Mouse (Mus musculus) CH12.LX (cell line): Measurements from ENCODE around the gene Nrxn3. TPM values are rescaled to one million over a fixed set of nuclear protein-coding genes. Genes with fewer than 3 reads are reported as not detected.

ENCODE experiments used
- DNase-seq: peaks from one replicate; pipeline ENCODE4 v3.0.0-alpha.2; 2013; ENCODE audit errors: extremely low read depth
- H3K27ac ChIP-seq: 2 replicates; pipeline ENCODE4 v1.5.1; 2012; ENCODE audit warnings: low read depth, mild to moderate bottlenecking, control low read depth, moderate library complexity; ENCODE audit not compliant: insufficient read depth
- H3K27me3 ChIP-seq: replicated peaks from 2 replicates; pipeline ENCODE3; 2012; ENCODE audit warnings: inconsistent platforms
- H3K36me3 ChIP-seq, 2 experiments: replicated peaks in 1 of 2; 2 replicates each; pipeline versions ENCODE3 to v1.6.1; 2012; ENCODE audit warnings: inconsistent platforms in 1 of 2, low read length in 1 of 2, mild to moderate bottlenecking in 1 of 2, mixed read lengths in 1 of 2, moderate library complexity in 1 of 2; ENCODE audit not compliant: control insufficient read depth in 1 of 2, insufficient read depth in 1 of 2
- H3K4me1 ChIP-seq, 2 experiments: 2 replicates each; pipeline ENCODE4 v1.6.1; 2012; ENCODE audit warnings: inconsistent platforms in 1 of 2, moderate library complexity in 1 of 2; ENCODE audit not compliant: insufficient read depth in 2 of 2, control insufficient read depth in 1 of 2
- H3K4me2 ChIP-seq: 2 replicates; pipeline ENCODE4 v1.6.1; 2012; ENCODE audit warnings: low read depth, mild to moderate bottlenecking, control low read depth; ENCODE audit not compliant: poor library complexity, insufficient read depth, severe bottlenecking
- H3K4me3 ChIP-seq, 3 experiments: fragments of 150-350 bp in 1 of 3; sonication (generic) in 1 of 3; replicated peaks in 1 of 3; 2 replicates each; pipeline versions ENCODE3 to v1.5.1; 2011 to 2012; ENCODE audit warnings: low read depth in 2 of 3, low read length in 2 of 3, mild to moderate bottlenecking in 2 of 3, moderate library complexity in 2 of 3, control low read depth in 1 of 3, improper control_type of control experiment in 1 of 3, inconsistent platforms in 1 of 3, mixed read lengths in 1 of 3; ENCODE audit not compliant: poor library complexity in 1 of 3
- H3K79me2 ChIP-seq: replicated peaks from 2 replicates; pipeline ENCODE4 v1.6.1; 2012; ENCODE audit warnings: mild to moderate bottlenecking, moderate library complexity; ENCODE audit not compliant: control insufficient read depth, poor library complexity, insufficient read depth, severe bottlenecking; ENCODE audit errors: extremely low read depth
- H3K9ac ChIP-seq: 2 replicates; pipeline ENCODE4 v1.6.1; 2012; ENCODE audit warnings: low read depth, mild to moderate bottlenecking, control low read depth, moderate library complexity; ENCODE audit not compliant: insufficient read depth
- H3K9me3 ChIP-seq: replicated peaks from 2 replicates; pipeline ENCODE3; 2012; ENCODE audit warnings: low read length, inconsistent platforms, mixed read lengths
- BHLHE40 ChIP-seq: IDR thresholded peaks from 2 replicates; pipeline ENCODE4 v1.6.1; 2011; ENCODE audit warnings: mild to moderate bottlenecking, low read depth, low read length, improper control_type of control experiment
- CHD1 ChIP-seq: IDR thresholded peaks from 2 replicates; pipeline ENCODE4 v1.6.1; 2012; ENCODE audit warnings: low read depth, low read length, improper control_type of control experiment, inconsistent platforms
- E2F4 ChIP-seq: IDR thresholded peaks from 2 replicates; pipeline ENCODE4 v1.6.1; 2011; ENCODE audit warnings: low read depth, low read length, improper control_type of control experiment; ENCODE audit not compliant: insufficient replicate concordance
- ELF1 ChIP-seq: IDR thresholded peaks from 2 replicates; pipeline ENCODE4 v1.6.1; 2014; ENCODE audit warnings: low read depth, mild to moderate bottlenecking, inconsistent platforms, low read length, improper control_type of control experiment
- EP300 ChIP-seq: IDR thresholded peaks from 2 replicates; pipeline ENCODE4 v1.6.1; 2011; ENCODE audit warnings: low read length, improper control_type of control experiment
- GABPA ChIP-seq: IDR thresholded peaks from 2 replicates; pipeline ENCODE4 v1.6.1; 2012; ENCODE audit warnings: low read depth, low read length, improper control_type of control experiment, inconsistent platforms; ENCODE audit not compliant: insufficient replicate concordance
- HCFC1 ChIP-seq: IDR thresholded peaks from 2 replicates; pipeline ENCODE4 v1.6.1; 2012; ENCODE audit warnings: low read depth, mild to moderate bottlenecking, inconsistent platforms, low read length, improper control_type of control experiment
- JUND ChIP-seq: conservative IDR thresholded peaks from 2 replicates; pipeline ENCODE4 v1.6.1; 2011; ENCODE audit warnings: low read depth, low read length, improper control_type of control experiment
- MAFK ChIP-seq: IDR thresholded peaks from 2 replicates; pipeline ENCODE4 v1.6.1; 2011; ENCODE audit warnings: low read length, improper control_type of control experiment; ENCODE audit not compliant: insufficient replicate concordance
- MAZ ChIP-seq: IDR thresholded peaks from 2 replicates; pipeline ENCODE4 v1.6.1; 2012; ENCODE audit warnings: low read depth, mild to moderate bottlenecking, inconsistent platforms, low read length, improper control_type of control experiment, moderate library complexity
- MEF2A ChIP-seq: IDR thresholded peaks from 2 replicates; pipeline ENCODE4 v1.6.1; 2014; ENCODE audit warnings: low read depth, mild to moderate bottlenecking, inconsistent platforms, low read length, improper control_type of control experiment, borderline replicate concordance
- MXI1 ChIP-seq: IDR thresholded peaks from 2 replicates; pipeline ENCODE4 v1.6.1; 2011; ENCODE audit warnings: mild to moderate bottlenecking, low read depth, low read length, improper control_type of control experiment
- MYC ChIP-seq: IDR thresholded peaks from 2 replicates; pipeline ENCODE4 v1.6.1; 2011; ENCODE audit warnings: low read depth, mild to moderate bottlenecking, improper control_type of control experiment, low read length
- NRF1 ChIP-seq: IDR thresholded peaks from 2 replicates; pipeline ENCODE4 v1.6.1; 2014; ENCODE audit warnings: low read depth, mild to moderate bottlenecking, inconsistent platforms, low read length, improper control_type of control experiment, moderate library complexity
- PAX5 ChIP-seq: IDR thresholded peaks from 2 replicates; pipeline ENCODE4 v1.6.1; 2012; ENCODE audit warnings: low read length, inconsistent platforms, mixed read lengths
- POLR2A ChIP-seq: IDR thresholded peaks from 2 replicates; pipeline ENCODE4 v1.6.1; 2011; ENCODE audit warnings: low read depth, mild to moderate bottlenecking, improper control_type of control experiment, low read length
- POLR2AphosphoS2 ChIP-seq: IDR thresholded peaks from 2 replicates; pipeline ENCODE4 v1.6.1; 2011; ENCODE audit warnings: low read depth, low read length, improper control_type of control experiment
- RAD21 ChIP-seq: IDR thresholded peaks from 2 replicates; pipeline ENCODE4 v1.6.1; 2011; ENCODE audit warnings: low read depth, mild to moderate bottlenecking, low read length, improper control_type of control experiment, moderate library complexity
- RCOR1 ChIP-seq: conservative IDR thresholded peaks from 2 replicates; pipeline ENCODE4 v1.6.1; 2012; ENCODE audit warnings: low read depth, mild to moderate bottlenecking, inconsistent platforms, low read length, improper control_type of control experiment
- SIN3A ChIP-seq: IDR thresholded peaks from 2 replicates; pipeline ENCODE4 v1.6.1; 2012; ENCODE audit warnings: low read length, improper control_type of control experiment, inconsistent platforms
- SMC3 ChIP-seq: IDR thresholded peaks from 2 replicates; pipeline ENCODE4 v1.6.1; 2011; ENCODE audit warnings: low read depth, low read length, improper control_type of control experiment
- TCF12 ChIP-seq: IDR thresholded peaks from 2 replicates; pipeline ENCODE4 v1.6.1; 2014; ENCODE audit warnings: low read depth, mild to moderate bottlenecking, inconsistent platforms, low read length, improper control_type of control experiment
- USF2 ChIP-seq: conservative IDR thresholded peaks from 2 replicates; pipeline ENCODE4 v1.6.1; 2011; ENCODE audit warnings: low read depth, low read length, improper control_type of control experiment
- ZC3H11A ChIP-seq: IDR thresholded peaks from 2 replicates; pipeline ENCODE4 v1.6.1; 2012; ENCODE audit warnings: low read depth, mild to moderate bottlenecking, inconsistent platforms, low read length, improper control_type of control experiment
- ZKSCAN1 ChIP-seq: IDR thresholded peaks from 2 replicates; pipeline ENCODE4 v1.6.1; 2012; ENCODE audit warnings: low read depth, inconsistent platforms, low read length, improper control_type of control experiment, borderline replicate concordance
- ZMIZ1 ChIP-seq: IDR thresholded peaks from 2 replicates; pipeline ENCODE4 v1.6.1; 2012; ENCODE audit warnings: low read depth, mild to moderate bottlenecking, inconsistent platforms, low read length, improper control_type of control experiment
- dilution Hi-C: fragments of 300-500 bp; cut with MboI; formaldehyde crosslinking; loops from 2 replicates; pipeline ENCODE4 v1.14.3; 2020; ENCODE audit warnings: low sequenced_read_pairs; ENCODE audit not compliant: extremely low pct_unique_long_range_greater_than_20kb, extremely low pct_ligation_motif_present
- in situ Hi-C: fragments of 300-500 bp; cut with MboI; formaldehyde crosslinking; loops from 3 replicates; pipeline ENCODE4 v1.14.3; 2019; ENCODE audit warnings: low sequenced_read_pairs, low pct_ligation_motif_present, low pct_unique_long_range_greater_than_20kb, mixed read lengths
- polyA plus RNA-seq: library from polyadenylated mRNA; unstranded; fragments of >175 nt; gene quantifications from 2 replicates; pipeline ENCODE4 v1.2.1, GENCODE M21; 2012; ENCODE audit warnings: low read depth; ENCODE audit not compliant: insufficient read length
- total RNA-seq, 2 experiments: library from RNA; depleted of rRNA; stranded (reverse); fragments of 300-350 nt in 1 of 2; fragments of >200 nt in 1 of 2; gene quantifications; 2 replicates each; pipeline ENCODE4 v1.2.3; 2012 to 2014

The Nrxn3 gene
- total and polyA plus RNA-seq, 3 experiments = 0.04 to 0.17 (median 0.09) TPM

- Histone ChIP-seq H3K27ac (no peak overlapping the region), H3K9me3 (no peaks in the 10 kb centered on the region)
- TF ChIP-seq MYC (no peak), MAFK (no peak), ELF1 (no peak), PAX5 (no peak), SIN3A (no peak), RCOR1 (no peak), RAD21 (no peak), USF2 (no peak), HCFC1 (no peak), TCF12 (no peak), MEF2A (no peak), JUND (no peak), MAZ (no peak), ZKSCAN1 (no peak), EP300 (no peak), POLR2AphosphoS2 (no peak), BHLHE40 (no peak)
Observed at GRCm38 (mm10) chr12:88839724-88840123, 117.0 kb downstream of the Nrxn3 start.

GRCm38 (mm10) chr12:88841350-88841749, 118.7 kb downstream of the Nrxn3 start:
- in situ Hi-C loops (no loop called here), dilution Hi-C loops (no loop called here)
- no peak for DNase-seq
- Histone ChIP-seq H3K9me3 (no peaks in the 10 kb centered on the region), H3K27me3 (no peaks in the 10 kb centered on the region), H3K79me2 (no peaks in the 10 kb centered on the region), H3K36me3 (no peaks in the 10 kb centered on the region), H3K4me1 (peaks cover 0 to 5% of the 10 kb centered on the region in 2 experiments; a peak in 1 of 4 replicates), H3K4me2 (no peak overlapping the region), H3K4me3 (no peak overlapping the region), H3K9ac (no peak overlapping the region), H3K27ac (no peak overlapping the region)
- no peak for TF ChIP-seq MAFK
- no peak for TF ChIP-seq RCOR1
- no peak for TF ChIP-seq MYC
- no peak for TF ChIP-seq BHLHE40
- no peak for TF ChIP-seq NRF1
- no peak for TF ChIP-seq USF2
- TF ChIP-seq GABPA = no peak
- no peak for TF ChIP-seq CHD1
- TF ChIP-seq ELF1 = no peak
- no peak for TF ChIP-seq E2F4
- TF ChIP-seq POLR2A = no peak
- TF ChIP-seq MXI1 = no peak
- TF ChIP-seq ZC3H11A = no peak
- no peak for TF ChIP-seq ZMIZ1
- TF ChIP-seq SMC3 = no peak

More at GRCm38 (mm10) chr12:88839724-88840123, 117.0 kb downstream of the Nrxn3 start:
- in situ Hi-C loops (no loop called here), dilution Hi-C loops (no loop called here)
- Histone ChIP-seq H3K4me3 (no peak overlapping the region), H3K79me2 (no peaks in the 10 kb centered on the region), H3K36me3 (no peaks in the 10 kb centered on the region), H3K4me1 (peaks cover 0 to 9% of the 10 kb centered on the region in 2 experiments; a peak in 1 of 4 replicates), H3K27me3 (no peaks in the 10 kb centered on the region), H3K9ac (no peak overlapping the region), H3K4me2 (no peak overlapping the region)
- DNase-seq = no peak
